Mouse (Mus musculus): ENCODE measurements around the gene Tomm34. TPM values are rescaled to one million over a fixed set of nuclear protein-coding genes. Genes with fewer than 3 reads are reported as not detected.
A peak's percentile ranks its signal among the peaks of the same experiment; 100 is the strongest.

The Tomm34 gene
- polyA plus RNA-seq, 1 experiment: 48.8 TPM

- TF ChIP-seq CTCF (IDR thresholded peaks at IDR 0.05; ENCODE audit: insufficient read depth, low read length) (no peak), POLR2A (IDR thresholded peaks at IDR 0.05; ENCODE audit: borderline replicate concordance, extremely low read depth, low read depth, low read length) (no peak)
- no peak for DNase-seq
- no peaks in the 10 kb centered on the region for H3K4me1 ChIP-seq (ENCODE audit: control insufficient read depth, insufficient read depth, low read length)
- H3K4me3 ChIP-seq (replicated peaks; ENCODE audit: extremely low read depth, low read depth, low read length): no peak overlapping the region
- WGBS: 87% methylated on average over 8 of the region's 8 CpGs
Measured at GRCm38 (mm10) chr2:164059634-164060235, 11.2 kb downstream of the Tomm34 start.

- no peak for DNase-seq
- WGBS: 96% methylated on average over 8 of the region's 8 CpGs
- Histone ChIP-seq H3K4me3 (replicated peaks; ENCODE audit: extremely low read depth, low read depth, low read length) (no peak overlapping the region), H3K4me1 (ENCODE audit: control insufficient read depth, insufficient read depth, low read length) (no peaks in the 10 kb centered on the region)
- TF ChIP-seq POLR2A (IDR thresholded peaks at IDR 0.05; ENCODE audit: borderline replicate concordance, extremely low read depth, low read depth, low read length) (no peak), CTCF (IDR thresholded peaks at IDR 0.05; ENCODE audit: insufficient read depth, low read length) (no peak)
Measured at GRCm38 (mm10) chr2:164054671-164055070, 16.3 kb downstream of the Tomm34 start.

- 66% methylated on average over 8 of the region's 8 CpGs for WGBS
- no peaks in the 10 kb centered on the region for H3K4me1 ChIP-seq (ENCODE audit: control insufficient read depth, insufficient read depth, low read length)
- no peak overlapping the region for H3K4me3 ChIP-seq (replicated peaks; ENCODE audit: extremely low read depth, low read depth, low read length)
- no peak for TF ChIP-seq POLR2A (IDR thresholded peaks at IDR 0.05; ENCODE audit: borderline replicate concordance, extremely low read depth, low read depth, low read length)
- TF ChIP-seq CTCF (IDR thresholded peaks at IDR 0.05; ENCODE audit: insufficient read depth, low read length): no peak
- no peak for DNase-seq
Measured at GRCm38 (mm10) chr2:164053767-164054166, 17.2 kb downstream of the Tomm34 start.

DNA sequence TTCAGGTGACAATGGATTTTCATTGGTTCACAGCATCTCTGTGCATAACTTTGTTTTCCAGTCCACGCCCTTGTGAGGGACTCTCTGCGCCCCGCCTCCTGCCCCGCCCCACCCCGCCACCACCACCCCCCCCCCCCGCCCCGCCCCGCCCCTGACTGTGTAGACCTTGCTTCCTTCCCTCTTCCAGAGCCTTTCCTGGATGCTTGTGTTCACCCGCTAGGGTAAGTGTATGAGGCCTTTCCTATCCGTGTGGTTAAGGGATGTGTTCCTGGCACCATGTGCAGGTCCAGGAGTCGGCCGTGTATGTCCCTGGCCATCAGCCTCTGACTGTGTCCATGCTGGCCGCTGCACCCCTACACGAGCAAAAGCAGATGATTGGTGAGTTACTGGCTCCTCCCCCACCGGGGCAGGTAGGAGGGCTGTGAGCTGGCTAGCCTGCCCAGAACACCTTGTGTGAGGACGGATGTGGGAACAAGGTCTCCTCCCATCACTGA is 23.7 kb downstream of the Tomm34 start:
- peak; percentile 51 for DNase-seq
- Histone ChIP-seq H3K4me3 (replicated peaks; ENCODE audit: extremely low read depth, low read depth, low read length) (peak overlapping the region; percentile 36), H3K4me1 (ENCODE audit: control insufficient read depth, insufficient read depth, low read length) (no peaks in the 10 kb centered on the region)
- TF ChIP-seq CTCF (IDR thresholded peaks at IDR 0.05; ENCODE audit: insufficient read depth, low read length): no peak
- TF ChIP-seq POLR2A (IDR thresholded peaks at IDR 0.05; ENCODE audit: borderline replicate concordance, extremely low read depth, low read depth, low read length): no peak
- WGBS: 6% methylated on average over 13 of the region's 16 CpGs

GRCm38 (mm10) chr2:164041523-164041922 is 29.4 kb downstream of the Tomm34 start:
- WGBS: 85% methylated on average over 2 of the region's 2 CpGs
- TF ChIP-seq CTCF (IDR thresholded peaks at IDR 0.05; ENCODE audit: insufficient read depth, low read length) (no peak), POLR2A (IDR thresholded peaks at IDR 0.05; ENCODE audit: borderline replicate concordance, extremely low read depth, low read depth, low read length) (no peak)
- DNase-seq: no peak
- no peaks in the 10 kb centered on the region for H3K4me1 ChIP-seq (ENCODE audit: control insufficient read depth, insufficient read depth, low read length)
- no peak overlapping the region for H3K4me3 ChIP-seq (replicated peaks; ENCODE audit: extremely low read depth, low read depth, low read length)

DNA sequence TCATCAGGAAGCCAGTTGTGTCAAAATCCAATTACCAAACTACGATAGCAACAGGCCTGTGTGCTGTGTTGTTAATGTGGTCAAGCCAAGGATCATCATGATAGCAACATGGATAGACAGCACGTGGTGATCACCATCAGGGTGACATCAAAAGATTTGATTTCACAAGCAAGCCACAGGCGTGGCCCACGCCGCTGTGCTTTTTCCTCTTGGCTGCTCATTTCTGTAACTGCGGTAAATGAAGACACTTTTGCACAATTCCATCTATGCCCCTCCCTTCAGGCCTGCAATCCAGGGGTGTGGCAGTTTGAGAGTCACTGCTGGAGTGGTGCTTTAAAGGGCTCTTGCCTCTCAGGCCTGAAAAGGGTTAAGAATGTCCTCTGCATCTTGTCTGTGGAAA is 30.0 kb downstream of the Tomm34 start:
- Histone ChIP-seq H3K4me3 (replicated peaks; ENCODE audit: extremely low read depth, low read depth, low read length) (no peak overlapping the region), H3K4me1 (ENCODE audit: control insufficient read depth, insufficient read depth, low read length) (no peaks in the 10 kb centered on the region)
- no peak for DNase-seq
- no peak for TF ChIP-seq POLR2A (IDR thresholded peaks at IDR 0.05; ENCODE audit: borderline replicate concordance, extremely low read depth, low read depth, low read length)
- TF ChIP-seq CTCF (IDR thresholded peaks at IDR 0.05; ENCODE audit: insufficient read depth, low read length): no peak
- 76% methylated on average over 6 of the region's 6 CpGs for WGBS

- DNase-seq: no peak
- no peaks in the 10 kb centered on the region for H3K4me1 ChIP-seq (ENCODE audit: control insufficient read depth, insufficient read depth, low read length)
- WGBS: 96% methylated on average over 1 of the region's 1 CpGs
- no peak overlapping the region for H3K4me3 ChIP-seq (replicated peaks; ENCODE audit: extremely low read depth, low read depth, low read length)
- no peak for TF ChIP-seq POLR2A (IDR thresholded peaks at IDR 0.05; ENCODE audit: borderline replicate concordance, extremely low read depth, low read depth, low read length)
- TF ChIP-seq CTCF (IDR thresholded peaks at IDR 0.05; ENCODE audit: insufficient read depth, low read length): no peak
Measured at GRCm38 (mm10) chr2:164038407-164039028, 32.5 kb downstream of the Tomm34 start.

- no peaks in the 10 kb centered on the region for H3K4me1 ChIP-seq (ENCODE audit: control insufficient read depth, insufficient read depth, low read length)
- WGBS: 57% methylated on average over 10 of the region's 10 CpGs
- DNase-seq: no peak
- H3K4me3 ChIP-seq (replicated peaks; ENCODE audit: extremely low read depth, low read depth, low read length): no peak overlapping the region
- TF ChIP-seq CTCF (IDR thresholded peaks at IDR 0.05; ENCODE audit: insufficient read depth, low read length) (no peak), POLR2A (IDR thresholded peaks at IDR 0.05; ENCODE audit: borderline replicate concordance, extremely low read depth, low read depth, low read length) (no peak)
Measured at GRCm38 (mm10) chr2:164036520-164037019, 34.4 kb downstream of the Tomm34 start.

DNA sequence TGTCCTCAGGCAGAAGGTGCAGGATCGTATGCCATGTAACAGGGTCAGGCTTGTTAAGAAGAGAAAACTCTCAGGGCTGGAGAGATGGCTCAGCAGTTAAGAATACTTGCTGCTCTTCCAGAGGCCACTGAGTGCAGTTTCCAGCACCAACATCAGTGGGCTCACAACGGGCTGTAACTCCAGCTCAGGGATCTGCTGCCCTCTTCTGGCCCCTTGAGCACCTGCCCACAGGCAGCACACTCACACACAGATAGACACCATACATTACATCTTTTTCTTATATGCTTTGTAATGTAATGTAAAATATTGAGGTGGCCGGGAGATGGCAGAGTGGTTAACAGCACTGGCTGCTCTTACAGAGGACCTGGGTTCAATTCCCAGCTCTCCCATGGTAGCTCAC is 38.0 kb downstream of the Tomm34 start:
- 89% methylated on average over 3 of the region's 3 CpGs for WGBS
- TF ChIP-seq POLR2A (IDR thresholded peaks at IDR 0.05; ENCODE audit: borderline replicate concordance, extremely low read depth, low read depth, low read length) (no peak), CTCF (IDR thresholded peaks at IDR 0.05; ENCODE audit: insufficient read depth, low read length) (no peak)
- Histone ChIP-seq H3K4me3 (replicated peaks; ENCODE audit: extremely low read depth, low read depth, low read length) (no peak overlapping the region), H3K4me1 (ENCODE audit: control insufficient read depth, insufficient read depth, low read length) (no peaks in the 10 kb centered on the region)
- no peak for DNase-seq

- TF ChIP-seq POLR2A (IDR thresholded peaks at IDR 0.05; ENCODE audit: borderline replicate concordance, extremely low read depth, low read depth, low read length): no peak
- no peak for TF ChIP-seq CTCF (IDR thresholded peaks at IDR 0.05; ENCODE audit: insufficient read depth, low read length)
- H3K4me3 ChIP-seq (replicated peaks; ENCODE audit: extremely low read depth, low read depth, low read length): no peak overlapping the region
- no peaks in the 10 kb centered on the region for H3K4me1 ChIP-seq (ENCODE audit: control insufficient read depth, insufficient read depth, low read length)
- DNase-seq: no peak
- WGBS: 64% methylated on average over 10 of the region's 10 CpGs
Measured at GRCm38 (mm10) chr2:164031147-164031546, 39.8 kb downstream of the Tomm34 start.
